Mouse (Mus musculus) liver, postnatal 0 days (tissue): ENCODE data around the gene Trabd2b.

Experiments
- CTCF ChIP-seq: sonication (generic); IDR thresholded peaks from 2 replicates; pipeline ENCODE4 v1.5.1; 2016; ENCODE audit warnings: antibody characterized with exemption, low read depth
- EP300 ChIP-seq: IDR thresholded peaks from 2 replicates; pipeline ENCODE4 v1.6.1; 2016; ENCODE audit warnings: antibody characterized with exemption, low read depth, mild to moderate bottlenecking

- TF ChIP-seq CTCF = no peak
- TF ChIP-seq EP300 = no peak
These were observed 59.1 kb downstream of the Trabd2b start for GRCm38 (mm10) chr4:114465641-114466040.
